Mouse (Mus musculus): Measurements from ENCODE around the gene Vps18.

Vps18 gene

GRCm38 (mm10) chr2:119322587-119323300 is 34.2 kb downstream of the Vps18 start:
- DNase-seq, result peak; percentile 33

- no peak for DNase-seq
Observed at GRCm38 (mm10) chr2:119323866-119324575, 35.5 kb downstream of the Vps18 start.

GRCm38 (mm10) chr2:119324576-119325318 is 36.2 kb downstream of the Vps18 start:
- DNase-seq, result peak; percentile 36

DNA sequence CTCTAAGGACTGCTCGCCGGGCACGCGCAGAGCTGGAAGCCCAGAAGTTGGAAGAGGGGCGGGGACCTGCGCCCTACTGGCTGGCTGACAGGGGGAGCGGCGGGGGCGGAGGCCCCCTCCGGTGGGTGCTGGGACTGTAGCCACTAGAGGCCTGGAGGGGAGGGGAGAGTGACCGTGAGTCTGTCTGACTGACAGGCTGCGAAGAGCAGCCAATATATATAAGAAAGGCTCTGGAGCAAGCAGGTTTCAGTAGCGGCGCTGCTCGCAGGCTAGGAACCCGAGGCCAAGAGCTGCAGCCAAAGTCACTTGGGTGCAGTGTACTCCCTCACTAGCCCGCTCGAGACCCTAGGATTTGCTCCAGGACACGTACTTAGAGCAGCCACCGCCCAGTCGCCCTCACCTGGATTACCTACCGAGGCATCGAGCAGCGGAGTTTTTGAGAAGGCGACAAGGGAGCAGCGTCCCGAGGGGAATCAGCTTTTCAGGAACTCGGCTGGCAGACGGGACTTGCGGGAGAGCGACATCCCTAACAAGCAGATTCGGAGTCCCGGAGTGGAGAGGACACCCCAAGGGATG is 37.1 kb downstream of the Vps18 start, which contains the start of gene Dll4:
TSS of gene Dll4 (plus strand) at position 217 of the 576 bp plus-strand sequence.
- peak; percentile 32 for DNase-seq

- no peak for DNase-seq
Observed at GRCm38 (mm10) chr2:119326161-119327101, 37.9 kb downstream of the Vps18 start.

DNA sequence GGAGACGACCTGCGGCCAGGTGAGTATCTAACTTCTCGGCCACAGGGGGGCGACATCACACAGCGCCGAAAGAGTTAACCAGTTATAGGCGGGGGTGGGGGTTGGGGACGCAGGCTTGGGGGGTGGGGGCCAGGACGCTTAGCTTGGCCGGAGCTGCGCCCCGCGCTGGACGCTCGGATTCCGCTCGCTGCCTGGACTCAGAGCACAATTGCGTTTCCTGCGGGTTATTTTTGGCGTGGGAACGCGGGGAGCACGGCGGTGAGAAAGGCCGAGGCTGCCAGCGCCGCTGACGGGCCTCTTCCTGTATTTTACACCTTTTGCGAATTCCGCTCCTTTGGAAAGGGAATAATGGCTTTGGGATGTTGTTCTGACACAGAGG is 38.6 kb downstream of the Vps18 start:
- peak; percentile 73 for DNase-seq

DNA sequence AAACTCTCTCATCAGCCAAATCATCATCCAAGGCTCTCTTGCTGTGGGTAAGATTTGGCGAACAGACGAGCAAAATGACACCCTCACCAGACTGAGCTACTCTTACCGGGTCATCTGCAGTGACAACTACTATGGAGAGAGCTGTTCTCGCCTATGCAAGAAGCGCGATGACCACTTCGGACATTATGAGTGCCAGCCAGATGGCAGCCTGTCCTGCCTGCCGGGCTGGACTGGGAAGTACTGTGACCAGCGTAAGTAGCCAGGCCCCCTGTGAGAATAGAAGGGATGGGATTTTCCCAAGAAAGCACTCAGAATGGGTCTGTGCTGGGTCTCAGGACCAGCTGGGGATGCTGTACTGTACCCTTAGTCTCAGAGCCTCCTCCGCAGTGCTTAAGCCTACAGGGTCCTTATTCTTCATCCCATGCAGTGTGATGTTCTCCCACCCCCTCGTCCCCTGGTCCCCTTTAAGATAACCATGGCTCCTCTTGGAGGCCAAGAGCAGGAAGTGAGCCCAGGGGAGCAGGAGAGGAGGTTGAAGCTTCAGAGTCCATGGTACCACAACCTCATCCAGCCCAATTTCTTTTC is 39.5 kb downstream of the Vps18 start:
- DNase-seq, result no peak

GRCm38 (mm10) chr2:119328546-119328945 is 40.0 kb downstream of the Vps18 start:
- no peak for DNase-seq

DNA sequence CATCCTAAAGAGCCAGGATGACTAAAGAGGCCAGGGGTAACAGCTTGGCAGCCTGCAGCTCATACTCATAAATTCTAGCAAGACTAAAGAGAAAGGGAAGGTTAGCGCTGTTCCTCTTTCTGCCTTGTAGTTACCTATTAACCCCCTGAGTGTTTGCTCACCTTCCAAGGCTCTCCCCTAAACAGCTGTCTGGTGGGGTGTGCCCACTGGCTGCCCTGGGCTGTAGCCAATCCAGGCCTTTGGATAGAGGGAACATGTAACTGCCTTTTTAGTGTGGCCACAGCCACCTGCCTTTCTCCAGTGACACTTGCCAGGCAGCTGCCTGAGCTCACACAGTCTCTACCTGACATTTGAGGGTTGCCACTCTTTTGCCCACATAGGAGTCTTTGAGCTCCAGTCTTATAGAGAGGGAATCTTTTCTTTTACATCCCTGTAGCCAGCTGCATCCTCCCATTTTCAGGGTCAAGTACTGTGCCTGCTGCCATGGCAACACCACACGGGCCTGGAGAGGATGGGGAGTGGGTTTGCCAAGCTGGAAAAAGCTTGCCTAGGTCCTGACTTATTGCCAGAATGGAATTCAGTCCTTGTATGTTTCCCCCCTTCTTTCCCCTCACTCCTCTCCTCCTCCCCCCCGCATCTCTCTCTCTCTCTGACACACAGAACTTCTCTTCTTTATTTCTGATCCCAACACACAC is 40.7 kb downstream of the Vps18 start:
- no peak for DNase-seq

- DNase-seq, result no peak
Observed at GRCm38 (mm10) chr2:119330795-119331194, 42.3 kb downstream of the Vps18 start.

- DNase-seq, result no peak
Observed at GRCm38 (mm10) chr2:119332177-119332661, 43.7 kb downstream of the Vps18 start.

GRCm38 (mm10) chr2:119334135-119334534 is 45.6 kb downstream of the Vps18 start:
- DNase-seq, result no peak

DNA sequence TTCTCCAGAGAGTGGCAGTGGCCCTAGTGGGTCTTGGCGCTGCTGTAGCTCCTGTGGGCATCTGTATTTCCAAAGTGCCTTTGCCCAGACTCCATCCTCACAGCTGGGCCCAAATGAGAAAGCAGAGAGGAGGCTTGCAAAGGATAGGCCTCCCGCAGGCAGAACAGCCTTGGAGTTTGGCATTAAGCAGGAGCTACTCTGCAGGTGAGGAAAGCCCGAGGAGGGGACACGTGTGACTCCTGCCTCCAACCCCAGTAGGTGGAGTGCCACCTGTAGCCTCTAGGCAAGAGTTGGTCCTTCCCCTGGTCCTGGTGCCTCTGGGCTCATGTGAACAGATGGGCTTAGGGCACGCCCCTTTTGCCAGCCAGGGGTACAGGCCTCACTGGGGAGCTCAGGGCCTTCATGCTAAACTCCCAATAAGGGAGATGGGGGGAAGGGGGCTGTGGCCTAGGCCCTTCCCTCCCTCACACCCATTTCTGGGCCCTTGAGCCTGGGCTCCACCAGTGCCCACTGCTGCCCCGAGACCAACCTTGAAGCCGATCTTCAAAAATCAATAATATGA is 46.5 kb downstream of the Vps18 start:
- no peak for DNase-seq

DNA sequence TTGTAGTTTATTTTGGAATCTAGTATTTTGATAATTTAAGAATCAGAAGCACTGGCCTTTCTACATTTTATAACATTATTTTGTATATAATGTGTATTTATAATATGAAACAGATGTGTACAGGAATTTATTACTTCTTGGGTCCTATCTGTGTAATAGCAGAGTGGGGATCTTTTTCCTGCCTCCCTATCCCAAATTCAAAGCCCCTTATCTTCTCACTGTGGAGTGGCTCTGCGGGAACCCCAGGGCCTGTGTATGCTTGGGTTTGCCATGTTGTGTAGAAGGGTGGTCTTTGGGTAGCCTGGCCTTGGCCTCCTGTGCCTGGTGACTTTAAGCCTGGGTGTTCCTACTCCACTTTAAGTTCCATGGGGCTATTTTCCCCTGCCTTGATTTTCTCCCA is 47.0 kb downstream of the Vps18 start:
- no peak for DNase-seq

DNA sequence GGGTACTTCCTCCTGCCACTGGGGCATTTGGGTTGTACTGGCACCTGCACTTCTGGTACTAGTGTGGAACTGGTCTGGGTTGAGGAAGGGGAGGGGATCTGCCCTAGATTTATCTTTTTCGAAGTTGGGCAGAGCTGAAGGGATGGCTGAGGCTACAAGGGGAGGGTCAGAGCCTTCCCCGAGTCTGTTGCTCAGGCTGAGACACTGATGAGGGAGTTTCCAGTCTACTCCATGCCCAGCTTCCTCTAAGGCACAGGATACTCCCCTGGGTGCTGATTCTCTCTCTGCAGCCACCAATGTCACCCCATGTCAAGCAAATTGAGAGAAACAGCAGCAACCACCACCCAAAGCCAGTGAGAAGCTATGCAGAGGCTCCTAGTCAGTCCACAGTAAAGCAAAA is 47.5 kb downstream of the Vps18 start:
- no peak for DNase-seq

DNA sequence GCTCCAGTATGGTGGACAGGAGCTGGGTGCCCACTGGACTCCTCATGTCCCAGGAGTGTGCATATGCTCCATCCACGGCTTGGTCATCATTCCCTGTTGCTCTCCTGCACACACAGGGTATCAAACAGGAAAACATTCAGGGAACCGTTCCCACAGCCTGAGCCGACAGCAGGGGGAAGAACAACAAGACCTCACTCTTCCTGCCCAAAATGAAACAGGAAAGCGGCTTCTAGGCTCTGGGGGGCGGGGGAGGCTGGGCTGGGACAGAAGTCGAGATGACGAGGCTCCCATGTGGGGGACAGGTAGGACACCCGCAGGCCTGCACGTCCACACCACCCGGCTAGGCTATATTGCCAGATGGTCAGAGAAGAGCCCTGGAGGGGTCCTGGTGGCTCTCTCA is 47.9 kb downstream of the Vps18 start:
- peak; percentile 28 for DNase-seq

DNA sequence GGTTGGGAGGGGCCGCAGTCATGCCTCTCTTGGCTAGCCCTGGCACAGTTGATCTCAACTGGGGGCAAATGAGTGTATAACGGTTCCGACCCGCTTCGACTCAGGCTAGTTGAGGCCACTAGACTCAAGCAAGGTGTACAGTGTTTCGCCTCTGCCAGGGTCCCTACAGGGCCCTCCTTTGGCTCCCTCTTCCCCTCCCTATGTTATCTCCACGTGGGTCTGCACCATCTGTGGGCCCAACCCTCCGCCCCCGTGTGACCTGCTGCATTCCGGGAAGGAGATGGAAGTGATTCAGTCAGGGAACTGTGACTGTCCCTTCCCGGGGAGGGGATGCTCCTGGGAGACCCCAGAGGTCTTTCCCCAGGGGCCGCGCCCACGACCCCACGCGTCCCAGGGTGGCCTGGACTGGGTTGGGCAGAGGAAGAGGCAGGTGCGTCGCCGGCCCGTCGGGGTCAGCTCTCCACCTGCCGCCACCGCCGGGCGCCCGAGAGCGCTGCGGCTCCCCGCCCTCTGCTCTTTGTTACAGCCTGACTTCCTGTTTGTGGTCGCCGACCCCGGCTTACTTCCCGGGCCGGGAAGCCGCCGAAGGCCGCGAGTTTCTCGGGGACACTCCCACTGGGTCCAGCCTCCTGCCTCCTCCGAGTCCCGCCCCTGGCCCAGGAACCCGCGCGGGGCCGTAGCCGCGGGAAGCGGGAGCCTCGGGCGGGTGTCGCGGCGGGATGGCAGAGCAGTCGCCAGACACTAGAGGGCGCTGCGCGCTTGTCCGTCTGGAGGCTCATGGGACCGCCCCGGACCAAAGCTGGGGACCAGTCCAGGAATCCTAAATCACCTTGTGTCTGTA is 49.1 kb downstream of the Vps18 start:
- peak; percentile 83 for DNase-seq

GRCm38 (mm10) chr2:119344537-119345138 is 56.1 kb downstream of the Vps18 start:
- no peak for DNase-seq
